Mouse (Mus musculus): ENCODE data around the gene C1rb. TPM values are rescaled to one million over a fixed set of nuclear protein-coding genes. Genes with fewer than 3 reads are reported as not detected.
"Not testable (repeated sequence)": the region's sequence is repeated elsewhere in the genome, so short reads cannot be mapped to it uniquely, and the experiment has no call there.

C1rb gene
- polyA plus RNA-seq, 1 experiment from 2014 or later, result 0.08 TPM

- H3K27ac ChIP-seq (replicated peaks); H3K4me3 ChIP-seq; H3K4me2 ChIP-seq (replicated peaks); ATAC-seq (replicated peaks); H3K9ac ChIP-seq (replicated peaks); H3K27me3 ChIP-seq; H3K4me1 ChIP-seq; H3K36me3 ChIP-seq; H3K9me3 ChIP-seq: not testable (repeated sequence)
- WGBS, result 53% methylated on average over 1 of the region's 1 CpGs
Measured at GRCm38 (mm10) chr6:124626184-124626583, 56.1 kb downstream of the C1rb start.

GRCm38 (mm10) chr6:124630763-124631162 lies 60.7 kb downstream of the C1rb start:
- no peak overlapping the region for H3K4me3 ChIP-seq
- no peak overlapping the region for H3K4me2 ChIP-seq (replicated peaks)
- no peak overlapping the region for H3K9ac ChIP-seq (replicated peaks)
- no peaks in the 10 kb centered on the region for H3K4me1 ChIP-seq
- H3K27ac ChIP-seq (replicated peaks), result no peak overlapping the region
- no peaks in the 10 kb centered on the region for H3K36me3 ChIP-seq
- no peak for ATAC-seq (replicated peaks)
- no peaks in the 10 kb centered on the region for H3K9me3 ChIP-seq
- no peaks in the 10 kb centered on the region for H3K27me3 ChIP-seq
- 87% methylated on average over 4 of the region's 4 CpGs for WGBS

Other genes starting within 250 kb of the C1rb start
- gene Pex5, start 155.2 kb upstream of the C1rb start, polyA plus RNA-seq (2015; fragmentation: Nextera tagmentation; extraction: Ambion mirVana), result 82.9 and 84.4 TPM in 2 replicates
- gene Clstn3, start 105.5 kb upstream of the C1rb start, polyA plus RNA-seq (2015; fragmentation: Nextera tagmentation; extraction: Ambion mirVana), result 54.7 and 62.1 TPM in 2 replicates
- gene C1rl, start 77.2 kb upstream of the C1rb start, polyA plus RNA-seq (2015; fragmentation: Nextera tagmentation; extraction: Ambion mirVana), result 0.06 and 0.08 TPM in 2 replicates
- gene C1ra, start 57.9 kb upstream of the C1rb start, polyA plus RNA-seq (2015; fragmentation: Nextera tagmentation; extraction: Ambion mirVana), result 0.14 and 0.43 TPM in 2 replicates
- 0.34 and 0.47 TPM in 2 replicates for gene C1s1, start 27.9 kb upstream of the C1rb start, polyA plus RNA-seq (2015; fragmentation: Nextera tagmentation; extraction: Ambion mirVana)
- gene C1s2, start 65.8 kb downstream of the C1rb start, polyA plus RNA-seq (2015; fragmentation: Nextera tagmentation; extraction: Ambion mirVana), result 0.15 and 0.18 TPM in 2 replicates
- 34.6 and 35.1 TPM in 2 replicates for gene Lpcat3, start 92.7 kb downstream of the C1rb start, polyA plus RNA-seq (2015; fragmentation: Nextera tagmentation; extraction: Ambion mirVana)
- 153 and 160 TPM in 2 replicates for gene Emg1, start 141.9 kb downstream of the C1rb start, polyA plus RNA-seq (2015; fragmentation: Nextera tagmentation; extraction: Ambion mirVana)
- 271 and 275 TPM in 2 replicates for gene Phb2, start 142.0 kb downstream of the C1rb start, polyA plus RNA-seq (2015; fragmentation: Nextera tagmentation; extraction: Ambion mirVana)
- gene Ptpn6, start 168.4 kb downstream of the C1rb start, polyA plus RNA-seq (2015; fragmentation: Nextera tagmentation; extraction: Ambion mirVana), result 3.2 and 4.4 TPM in 2 replicates
- 652 and 676 TPM in 2 replicates for gene Grcc10, start 171.1 kb downstream of the C1rb start, polyA plus RNA-seq (2015; fragmentation: Nextera tagmentation; extraction: Ambion mirVana)
- gene Gm45234, start 185.7 kb downstream of the C1rb start, polyA plus RNA-seq (2015; fragmentation: Nextera tagmentation; extraction: Ambion mirVana), result not detected in 2 replicates
- gene Atn1, start 186.2 kb downstream of the C1rb start, polyA plus RNA-seq (2015; fragmentation: Nextera tagmentation; extraction: Ambion mirVana), result 22.3 and 24.5 TPM in 2 replicates
- gene Eno2, start 199.4 kb downstream of the C1rb start, polyA plus RNA-seq (2015; fragmentation: Nextera tagmentation; extraction: Ambion mirVana), result 40.1 and 44.2 TPM in 2 replicates
- 3.7 and 4.8 TPM in 2 replicates for gene Lrrc23, start 209.4 kb downstream of the C1rb start, polyA plus RNA-seq (2015; fragmentation: Nextera tagmentation; extraction: Ambion mirVana)
- 4.4 and 5.0 TPM in 2 replicates for gene Spsb2, start 238.4 kb downstream of the C1rb start, polyA plus RNA-seq (2015; fragmentation: Nextera tagmentation; extraction: Ambion mirVana)
- gene Tpi1, start 244.0 kb downstream of the C1rb start, polyA plus RNA-seq (2015; fragmentation: Nextera tagmentation; extraction: Ambion mirVana), result 352 and 365 TPM in 2 replicates

Data from forebrain, embryonic 15.5 days (tissue).